Mouse (Mus musculus) heart, postnatal 0 days (tissue): ENCODE data around the gene Faap20.

ENCODE experiments used
- CTCF ChIP-seq: IDR thresholded peaks from 2 replicates; pipeline ENCODE4 v1.5.1; 2016; ENCODE audit warnings: antibody characterized with exemption, control low read depth, low read depth
- EP300 ChIP-seq: IDR thresholded peaks from 2 replicates; pipeline ENCODE4 v1.6.1; 2016; ENCODE audit warnings: antibody characterized with exemption, low read depth

DNA sequence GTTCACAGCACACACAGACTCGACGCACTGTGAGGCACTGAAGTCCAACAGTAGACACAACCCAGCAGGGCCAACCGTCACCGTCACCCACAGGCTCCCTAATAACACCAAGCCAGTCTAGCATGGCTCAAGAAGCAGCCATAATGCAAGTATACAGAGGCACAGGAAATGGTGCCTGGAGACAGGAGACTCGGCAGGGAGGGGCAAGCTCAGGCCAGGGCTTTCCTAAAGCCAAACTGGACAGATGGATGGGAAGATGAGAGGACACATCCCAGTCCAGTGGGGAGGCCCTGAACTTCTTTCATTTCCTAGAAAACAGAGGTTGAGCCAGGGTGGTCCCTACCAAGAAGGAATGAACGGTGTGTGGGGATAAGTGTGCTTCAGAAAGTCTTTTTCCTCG lies 41.0 kb upstream of the Faap20 start:
- no peak for TF ChIP-seq CTCF
- TF ChIP-seq EP300 = no peak
